Mouse (Mus musculus) megakaryocyte, embryonic 14.5 days (primary cell): ENCODE data around the gene Cdk9. TPM values are rescaled to one million over a fixed set of nuclear protein-coding genes. Genes with fewer than 3 reads are reported as not detected.
A peak's percentile ranks its signal among the peaks of the same experiment; 100 is the strongest.

ENCODE experiments used
- H3K27me3 ChIP-seq: replicated peaks from 2 replicates; pipeline ENCODE3; 2012; ENCODE audit warnings: inconsistent platforms
- H3K36me3 ChIP-seq: replicated peaks from 2 replicates; pipeline ENCODE3; 2012; ENCODE audit warnings: low read length, inconsistent platforms, mixed read lengths
- H3K4me1 ChIP-seq: 2 replicates; pipeline ENCODE4 v1.6.1; 2012; ENCODE audit warnings: inconsistent platforms
- H3K4me3 ChIP-seq: replicated peaks from 2 replicates; pipeline ENCODE3; 2012; ENCODE audit warnings: moderate library complexity, mild to moderate bottlenecking, inconsistent platforms
- H3K9me3 ChIP-seq: 2 replicates; pipeline ENCODE4 v1.6.1; 2012; ENCODE audit warnings: inconsistent platforms
- FLI1 ChIP-seq: IDR thresholded peaks from 2 replicates; pipeline ENCODE4 v1.6.1; 2012; ENCODE audit warnings: low read length, inconsistent platforms, mixed read lengths
- GATA1 ChIP-seq: IDR thresholded peaks from 3 replicates; pipeline ENCODE4 v1.6.1; 2012; ENCODE audit warnings: mixed read lengths, low read length, inconsistent platforms, borderline replicate concordance
- polyA plus RNA-seq: library from polyadenylated mRNA; stranded (reverse); fragments of >175 nt; gene quantifications from 2 replicates; pipeline ENCODE4 v1.2.3, GENCODE M21; 2012; ENCODE audit warnings: low replicate concordance; ENCODE audit not compliant: insufficient read depth

Cdk9 gene
- polyA plus RNA-seq, 1 experiment, result 148 TPM

DNA sequence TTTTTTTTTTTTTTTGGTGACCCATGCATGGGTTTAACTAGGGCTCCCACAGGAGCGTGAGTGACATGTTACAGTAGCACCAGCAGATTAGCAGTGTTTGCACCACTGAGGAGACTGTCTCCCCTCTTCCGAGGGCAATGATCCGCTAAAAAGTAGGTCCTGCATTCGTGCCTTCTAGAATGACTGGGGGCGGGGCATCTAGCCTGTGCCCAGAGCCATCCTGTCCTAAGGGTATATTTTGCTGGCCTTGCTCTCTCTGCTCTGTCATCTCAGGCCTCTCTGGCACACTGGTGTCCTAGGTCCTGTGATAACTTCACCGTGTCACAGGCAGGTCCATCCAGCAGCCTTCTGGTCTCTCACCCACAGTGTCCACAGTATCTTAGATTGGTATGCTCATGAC is 13.2 kb downstream of the Cdk9 start:
- H3K4me1 ChIP-seq, result peaks cover 9% of the 10 kb centered on the region
- no peaks in the 10 kb centered on the region for H3K27me3 ChIP-seq
- no peak overlapping the region for H3K4me3 ChIP-seq
- H3K36me3 ChIP-seq, result peaks cover 45% of the 10 kb centered on the region
- TF ChIP-seq FLI1 (no peak), GATA1 (no peak)
- H3K9me3 ChIP-seq, result no peaks in the 10 kb centered on the region

DNA sequence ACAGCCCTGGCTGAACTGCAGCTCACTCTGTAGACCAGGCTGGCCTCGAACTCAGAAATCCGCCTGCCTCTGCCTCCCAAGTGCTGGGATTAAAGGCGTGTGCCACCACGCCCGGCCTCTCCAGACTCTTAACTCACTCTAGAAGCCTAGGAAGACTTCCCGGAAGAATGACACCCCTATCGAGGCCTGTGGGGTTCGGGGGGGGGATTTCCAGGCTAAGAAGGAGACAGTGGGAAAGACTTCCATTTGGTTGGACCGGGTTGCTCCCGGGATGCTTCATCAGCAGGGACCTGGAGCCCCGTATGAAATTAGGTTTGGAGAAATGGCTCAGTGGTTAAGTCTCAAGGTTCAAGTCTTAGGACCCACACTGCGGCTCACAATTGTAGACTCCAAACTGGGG is 18.2 kb downstream of the Cdk9 start:
- Histone ChIP-seq H3K9me3 (no peaks in the 10 kb centered on the region), H3K36me3 (peaks cover 16% of the 10 kb centered on the region), H3K4me3 (peak overlapping the region; percentile 96), H3K27me3 (no peaks in the 10 kb centered on the region), H3K4me1 (peaks cover 41% of the 10 kb centered on the region)
- TF ChIP-seq GATA1 (no peak), FLI1 (no peak)

- H3K9me3 ChIP-seq, result no peaks in the 10 kb centered on the region
- H3K36me3 ChIP-seq, result peaks cover 16% of the 10 kb centered on the region
- H3K4me3 ChIP-seq, result peak overlapping the region; percentile 96
- H3K27me3 ChIP-seq, result no peaks in the 10 kb centered on the region
- TF ChIP-seq FLI1, result no peak
- peak; percentile 100 for TF ChIP-seq GATA1
- peaks cover 46% of the 10 kb centered on the region for H3K4me1 ChIP-seq
These were observed 19.0 kb downstream of the Cdk9 start for GRCm38 (mm10) chr2:32693823-32694411.

DNA sequence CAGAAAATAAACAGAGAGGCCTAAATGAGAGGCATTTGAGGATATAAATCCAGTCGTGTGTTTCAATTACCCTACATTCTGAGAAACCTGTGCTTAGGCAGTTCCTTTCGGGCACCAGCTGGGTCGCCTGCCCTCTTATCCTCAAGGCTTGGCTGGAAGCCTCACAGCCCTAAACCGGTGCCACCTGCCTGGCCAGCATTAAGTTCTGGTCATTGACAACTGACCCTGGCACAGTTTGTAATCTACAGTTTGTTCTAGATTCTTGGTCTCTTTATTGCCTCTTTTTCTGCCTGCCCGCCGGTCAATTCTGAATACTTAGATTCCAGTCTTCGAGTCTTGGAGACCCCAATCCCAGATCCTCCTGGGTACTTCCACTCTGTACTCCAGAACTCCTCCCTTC is 19.6 kb downstream of the Cdk9 start:
- no peak for TF ChIP-seq FLI1
- TF ChIP-seq GATA1, result no peak
- peaks cover 19% of the 10 kb centered on the region for H3K36me3 ChIP-seq
- H3K4me3 ChIP-seq, result peak overlapping the region; percentile 96
- peaks cover 46% of the 10 kb centered on the region for H3K4me1 ChIP-seq
- H3K27me3 ChIP-seq, result no peaks in the 10 kb centered on the region
- H3K9me3 ChIP-seq, result no peaks in the 10 kb centered on the region

- Histone ChIP-seq H3K4me1 (peaks cover 46% of the 10 kb centered on the region), H3K27me3 (no peaks in the 10 kb centered on the region), H3K9me3 (no peaks in the 10 kb centered on the region), H3K4me3 (peak overlapping the region; percentile 38), H3K36me3 (peaks cover 26% of the 10 kb centered on the region)
- TF ChIP-seq FLI1, result no peak
These were observed 20.4 kb downstream of the Cdk9 start for GRCm38 (mm10) chr2:32692496-32692895.

GRCm38 (mm10) chr2:32691041-32691440 is 21.8 kb downstream of the Cdk9 start:
- H3K4me3 ChIP-seq, result no peak overlapping the region
- H3K36me3 ChIP-seq, result peaks cover 41% of the 10 kb centered on the region
- H3K4me1 ChIP-seq, result peaks cover 54% of the 10 kb centered on the region
- TF ChIP-seq GATA1 (no peak), FLI1 (no peak)
- no peaks in the 10 kb centered on the region for H3K9me3 ChIP-seq
- no peaks in the 10 kb centered on the region for H3K27me3 ChIP-seq

DNA sequence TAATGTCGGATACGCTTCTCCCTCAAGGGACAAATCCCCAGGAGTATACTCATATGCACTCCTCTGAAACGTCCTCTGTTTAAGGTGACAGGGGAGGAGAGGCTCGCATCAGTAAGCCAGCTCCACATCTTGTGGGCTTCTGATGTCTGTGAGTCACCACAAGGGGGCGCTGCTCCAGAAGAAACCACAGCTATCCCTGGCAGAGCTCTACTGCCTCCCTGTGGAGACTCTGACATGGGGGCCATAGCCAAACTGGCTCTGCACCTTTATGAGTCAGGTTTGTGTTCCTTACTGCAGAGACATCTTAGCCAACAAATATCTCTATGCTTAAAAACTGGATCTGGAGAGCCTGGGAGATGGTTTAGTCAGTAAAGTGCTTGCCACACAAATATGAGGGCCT is 23.5 kb downstream of the Cdk9 start:
- H3K36me3 ChIP-seq, result peaks cover 57% of the 10 kb centered on the region
- TF ChIP-seq FLI1 (no peak), GATA1 (no peak)
- H3K9me3 ChIP-seq, result no peaks in the 10 kb centered on the region
- peaks cover 50% of the 10 kb centered on the region for H3K4me1 ChIP-seq
- no peaks in the 10 kb centered on the region for H3K27me3 ChIP-seq
- no peak overlapping the region for H3K4me3 ChIP-seq

DNA sequence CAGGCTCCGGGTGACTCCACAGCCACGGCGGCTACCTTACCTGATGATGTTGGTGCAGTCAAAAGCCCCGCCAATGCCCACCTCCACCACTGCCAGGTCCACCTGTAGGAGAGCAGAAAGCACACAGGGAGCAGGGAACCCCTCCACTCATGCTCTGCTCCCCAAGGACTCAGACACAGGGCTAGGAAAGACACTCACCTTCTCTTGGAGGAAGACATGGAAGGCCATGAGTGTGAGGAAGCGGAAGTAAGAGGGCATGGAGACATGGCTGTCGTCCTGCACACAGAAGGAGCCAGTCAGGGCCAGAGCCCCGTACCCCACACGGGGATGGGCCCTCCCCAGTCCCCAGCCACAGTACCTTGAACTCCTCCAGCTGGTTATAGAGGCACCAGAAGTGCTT is 25.3 kb downstream of the Cdk9 start:
- peaks cover 75% of the 10 kb centered on the region for H3K36me3 ChIP-seq
- TF ChIP-seq FLI1 (no peak), GATA1 (no peak)

GRCm38 (mm10) chr2:32686640-32687039 is 26.2 kb downstream of the Cdk9 start:
- peaks cover 36% of the 10 kb centered on the region for H3K4me1 ChIP-seq
- peaks cover 78% of the 10 kb centered on the region for H3K36me3 ChIP-seq
- H3K27me3 ChIP-seq, result no peaks in the 10 kb centered on the region
- no peaks in the 10 kb centered on the region for H3K9me3 ChIP-seq
- no peak overlapping the region for H3K4me3 ChIP-seq
- TF ChIP-seq FLI1 (no peak), GATA1 (no peak)

More for the DNA sequence above, 25.3 kb downstream of the Cdk9 start:
- Histone ChIP-seq H3K4me1 (peaks cover 33% of the 10 kb centered on the region), H3K4me3 (no peak overlapping the region), H3K27me3 (no peaks in the 10 kb centered on the region), H3K9me3 (no peaks in the 10 kb centered on the region)

DNA sequence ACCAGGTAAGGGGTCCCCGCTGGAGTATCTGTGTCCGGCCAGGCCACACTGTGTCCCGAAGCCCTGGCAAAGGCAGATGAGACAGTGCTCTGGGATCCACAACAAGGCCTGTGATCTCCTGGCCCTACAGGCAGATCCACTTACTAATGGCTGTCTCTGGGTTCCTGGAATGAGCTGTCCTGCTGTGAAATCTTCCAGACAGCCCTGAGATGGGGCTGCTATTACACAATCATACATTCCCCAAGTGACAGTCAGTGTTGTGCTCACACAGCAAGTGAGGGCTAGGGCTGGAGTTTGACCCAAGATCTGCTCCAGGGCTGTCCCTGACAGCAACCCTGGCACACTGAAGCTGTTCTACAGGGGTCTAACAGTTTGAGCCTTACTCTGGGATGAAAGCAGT is 27.1 kb downstream of the Cdk9 start:
- no peaks in the 10 kb centered on the region for H3K27me3 ChIP-seq
- H3K4me3 ChIP-seq, result no peak overlapping the region
- peaks cover 80% of the 10 kb centered on the region for H3K36me3 ChIP-seq

More for the DNA sequence above, 27.1 kb downstream of the Cdk9 start:
- Histone ChIP-seq H3K4me1 (peaks cover 32% of the 10 kb centered on the region), H3K9me3 (no peaks in the 10 kb centered on the region)
- no peak for TF ChIP-seq FLI1
